Mouse (Mus musculus) spleen, postnatal 4 days (tissue): ENCODE results near the gene Agap1.

ENCODE experiments used
- DNase-seq, 2 experiments: peaks; one replicate each; pipeline ENCODE4 v3.0.0; 2022; ENCODE audit warnings: low spot score in 2 of 2

The Agap1 gene

DNA sequence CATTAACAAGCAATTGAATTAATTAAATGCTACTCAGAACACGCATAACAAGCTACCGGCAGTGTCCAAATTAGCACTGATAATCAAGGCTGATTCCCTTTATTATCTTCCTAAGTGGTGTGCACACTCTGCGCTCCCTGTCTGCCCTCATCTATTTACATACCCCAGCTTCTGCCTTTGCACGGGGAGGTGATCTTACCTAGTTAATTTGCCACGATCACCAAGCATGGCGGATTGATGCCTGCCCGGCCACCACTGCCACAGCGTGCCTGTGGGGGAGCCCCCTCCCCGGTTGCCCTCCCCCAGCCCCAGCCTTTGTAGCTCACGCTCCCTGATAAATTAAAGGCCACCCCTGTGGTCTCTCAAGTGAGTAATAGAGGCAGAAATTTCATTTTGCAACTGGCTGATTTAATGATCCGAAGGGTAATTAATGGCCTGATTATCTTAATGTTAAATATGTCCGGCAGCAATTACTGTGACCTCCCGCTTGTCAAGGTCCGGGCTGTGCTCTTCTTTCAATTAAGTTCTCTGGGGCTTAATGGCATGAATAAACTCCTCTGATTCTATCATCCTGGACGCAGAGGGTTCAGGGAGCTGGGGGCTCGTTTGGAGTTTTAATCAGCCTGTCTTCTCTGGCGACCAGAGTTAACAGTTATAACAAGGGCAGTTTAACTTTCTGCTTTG is 393.9 kb downstream of the Agap1 start:
- DNase-seq, result no peak

DNA sequence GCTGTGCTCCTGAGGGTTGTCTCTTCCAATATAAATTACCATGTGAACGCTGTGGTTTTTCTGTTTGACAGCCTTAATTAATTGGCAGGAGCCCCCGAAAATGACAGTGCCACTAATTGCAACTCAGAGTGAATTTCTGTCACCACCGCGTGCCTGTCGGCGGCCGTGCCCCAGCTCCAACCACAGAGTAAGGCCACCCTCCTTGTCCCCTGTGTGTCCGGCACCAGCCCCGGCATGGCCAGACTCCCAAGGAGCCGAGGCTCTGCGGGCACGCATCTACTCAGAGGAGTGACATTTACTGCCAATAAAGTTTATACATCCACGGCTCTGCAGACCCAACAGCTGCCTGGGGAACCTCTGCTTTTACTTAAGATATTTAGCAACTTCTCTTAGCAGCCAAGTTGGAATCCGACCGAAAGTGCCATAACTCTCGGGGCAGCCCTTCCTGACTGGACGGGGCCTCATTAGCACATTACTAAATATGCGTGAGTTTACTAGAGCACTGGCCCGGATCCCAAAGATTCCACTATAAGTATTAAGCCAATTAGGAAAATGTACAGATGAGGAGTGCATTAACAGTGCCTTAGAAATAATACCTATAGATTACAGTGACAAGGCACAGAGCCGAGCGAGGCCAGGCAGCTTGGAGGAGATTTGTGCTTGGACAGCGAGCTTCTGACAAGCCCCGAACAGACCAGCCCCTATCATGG is 394.7 kb downstream of the Agap1 start:
- no peak for DNase-seq

DNA sequence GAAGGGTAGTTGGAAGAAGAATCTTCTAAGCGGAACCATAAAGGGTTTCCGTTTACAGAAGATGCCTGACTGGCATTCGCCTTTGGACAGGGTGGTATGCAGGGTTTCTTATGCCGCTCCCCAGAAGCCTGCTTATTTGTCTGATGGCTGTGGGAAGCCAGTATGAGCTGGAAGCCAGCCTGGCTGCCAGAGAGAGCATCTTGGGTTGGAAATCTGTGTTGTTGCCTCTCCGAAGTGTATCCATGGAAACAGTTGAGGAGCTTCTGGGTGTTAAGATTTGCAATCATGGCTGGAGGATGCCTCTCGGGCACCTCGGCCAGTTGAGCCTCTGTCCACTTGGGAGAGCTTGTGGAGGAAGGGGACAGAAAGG is 395.2 kb downstream of the Agap1 start:
- DNase-seq, result no peak

GRCm38 (mm10) chr1:89850681-89851414 is 396.2 kb downstream of the Agap1 start:
- DNase-seq, result no peak

DNA sequence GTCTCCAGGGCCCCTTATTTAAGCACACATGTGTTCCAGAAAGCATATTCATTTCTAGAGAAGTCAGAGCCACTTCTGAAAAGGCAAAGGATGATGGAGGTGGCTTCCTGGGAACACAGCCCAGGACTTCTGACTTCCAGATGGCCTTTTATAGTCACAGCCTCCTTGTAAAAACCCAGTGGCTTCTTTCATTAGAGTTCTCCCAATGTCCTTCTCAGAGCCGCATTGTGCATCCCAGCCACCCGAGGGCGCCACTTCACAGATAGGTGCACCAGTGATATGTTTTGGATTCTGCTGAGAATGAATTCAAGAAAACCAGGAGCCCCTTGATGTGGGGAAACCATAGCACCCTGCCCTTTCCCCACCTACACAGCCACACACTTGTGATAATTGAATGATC is 404.6 kb downstream of the Agap1 start:
- no peak for DNase-seq

- DNase-seq, result no peak
Measured at GRCm38 (mm10) chr1:89860017-89860730, 405.6 kb downstream of the Agap1 start.

DNA sequence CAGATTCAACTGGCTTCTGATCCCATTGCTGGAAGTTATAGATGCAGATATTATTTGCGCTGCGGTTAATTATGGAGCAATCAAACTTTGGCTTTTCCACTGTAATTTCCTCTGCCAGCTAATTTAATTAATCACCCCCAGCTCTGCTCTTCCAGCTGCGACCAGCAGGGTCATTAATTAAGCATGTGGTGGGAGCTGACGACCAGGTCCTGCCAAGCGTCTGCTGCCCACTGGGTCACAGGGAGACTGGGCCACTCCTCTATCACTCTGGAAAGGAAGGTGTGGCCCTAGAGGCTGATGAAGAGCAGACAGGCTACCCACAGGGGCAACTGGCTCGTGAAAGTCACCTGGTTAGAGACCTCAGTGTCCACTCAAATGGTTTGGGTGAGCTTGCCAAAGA is 411.2 kb downstream of the Agap1 start:
- DNase-seq, result no peak

GRCm38 (mm10) chr1:89867847-89868246 is 413.2 kb downstream of the Agap1 start:
- no peak for DNase-seq

DNA sequence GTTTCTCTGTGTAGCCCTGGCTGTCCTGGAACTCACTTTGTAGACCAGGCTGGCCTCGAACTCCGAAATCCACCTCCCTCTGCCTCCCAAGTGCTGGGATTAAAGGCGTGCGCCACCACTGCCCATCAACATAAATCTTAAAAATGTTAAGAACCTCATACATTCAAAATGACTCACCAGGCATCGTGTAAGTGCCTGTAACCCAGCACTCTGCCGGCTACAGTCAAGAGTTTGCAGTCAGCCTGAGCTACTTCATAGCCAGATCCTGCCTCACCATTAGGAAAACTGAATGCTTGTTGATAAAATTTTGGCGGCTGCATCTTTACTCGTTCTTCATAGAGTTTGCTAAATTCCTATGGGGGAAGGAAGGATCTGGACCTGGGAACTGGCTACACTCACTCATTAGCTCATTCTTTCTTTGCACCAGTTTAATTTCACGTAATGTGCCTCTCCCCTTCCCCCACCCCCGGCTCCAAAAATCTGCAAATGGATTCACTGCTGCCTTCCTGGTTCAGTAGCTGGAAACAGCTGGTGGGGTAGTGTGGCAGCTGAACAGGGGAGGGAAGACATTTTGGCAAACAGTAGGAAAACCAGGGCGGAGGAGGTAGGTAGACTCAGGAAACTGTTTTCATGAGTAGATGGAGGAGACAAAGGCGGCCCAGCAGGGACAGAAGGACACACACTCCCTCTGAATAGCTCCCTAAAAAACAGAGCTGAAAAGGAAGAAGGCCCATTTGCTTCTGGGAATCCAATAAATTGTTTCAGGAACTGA is 415.7 kb downstream of the Agap1 start:
- DNase-seq, result no peak

GRCm38 (mm10) chr1:89870906-89871211 is 416.3 kb downstream of the Agap1 start:
- DNase-seq, result no peak

- DNase-seq, result no peak
Measured at GRCm38 (mm10) chr1:89876346-89877072, 421.9 kb downstream of the Agap1 start.

- no peak for DNase-seq
Measured at GRCm38 (mm10) chr1:89878496-89878895, 423.9 kb downstream of the Agap1 start.

DNA sequence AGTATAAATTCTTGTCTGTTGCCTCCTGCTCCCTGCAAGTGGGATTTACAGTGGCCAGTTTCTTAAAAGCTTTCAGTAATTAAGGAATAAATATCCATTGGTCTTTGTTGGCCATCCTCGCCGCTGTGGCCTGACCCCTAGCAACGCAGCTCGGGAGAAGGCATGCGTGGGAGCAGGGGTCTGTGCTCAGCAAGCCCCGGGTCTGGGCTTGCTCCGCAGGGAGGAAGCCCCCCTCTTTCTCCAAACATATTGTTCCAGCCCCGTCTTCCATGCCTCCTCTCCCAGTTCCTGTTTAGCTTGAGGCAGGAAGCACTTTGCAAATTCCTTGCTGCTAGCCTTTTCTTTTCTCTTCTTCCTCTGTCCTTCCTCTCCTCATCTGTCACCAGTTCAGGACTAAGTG is 425.6 kb downstream of the Agap1 start:
- no peak for DNase-seq

GRCm38 (mm10) chr1:89880834-89881233 is 426.2 kb downstream of the Agap1 start:
- DNase-seq, result no peak

DNA sequence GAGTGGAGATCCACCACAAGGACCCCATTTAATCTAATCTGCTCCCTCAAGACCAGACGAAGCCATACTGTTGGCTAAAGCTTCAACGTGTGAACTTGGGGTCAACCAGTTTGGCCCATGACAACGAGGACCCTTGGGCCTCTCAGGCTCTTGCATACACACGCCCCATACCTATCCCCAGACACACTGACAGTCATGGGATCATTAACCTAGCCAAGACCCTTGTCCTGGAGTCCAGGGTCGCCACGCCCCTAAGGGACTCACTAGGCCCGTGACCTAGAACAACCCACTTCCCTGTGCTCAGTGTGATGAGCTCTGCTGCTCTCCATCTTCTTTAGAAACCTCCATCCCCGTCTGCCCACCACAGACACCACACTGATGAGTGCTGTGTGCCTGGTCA is 429.7 kb downstream of the Agap1 start:
- no peak for DNase-seq

DNA sequence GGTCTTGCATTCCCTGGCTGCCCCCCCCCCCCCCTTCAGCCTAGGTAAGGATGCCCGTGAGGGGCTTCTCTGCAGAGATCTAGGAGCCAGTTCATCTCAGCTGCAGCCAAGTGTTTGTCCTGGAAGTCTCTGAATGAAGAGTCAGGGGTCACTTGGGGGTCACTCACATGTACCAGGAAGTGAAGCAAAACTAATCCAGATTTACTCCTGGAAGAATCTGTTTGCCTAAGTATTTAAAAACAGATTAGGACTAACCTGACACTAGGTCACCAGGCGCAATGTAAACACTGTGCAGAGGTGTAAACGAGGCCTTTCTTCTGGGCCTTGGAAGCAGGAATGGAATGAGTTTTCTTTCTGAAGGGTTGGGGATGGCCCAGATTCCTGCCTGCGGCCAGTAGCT is 431.1 kb downstream of the Agap1 start:
- no peak for DNase-seq

DNA sequence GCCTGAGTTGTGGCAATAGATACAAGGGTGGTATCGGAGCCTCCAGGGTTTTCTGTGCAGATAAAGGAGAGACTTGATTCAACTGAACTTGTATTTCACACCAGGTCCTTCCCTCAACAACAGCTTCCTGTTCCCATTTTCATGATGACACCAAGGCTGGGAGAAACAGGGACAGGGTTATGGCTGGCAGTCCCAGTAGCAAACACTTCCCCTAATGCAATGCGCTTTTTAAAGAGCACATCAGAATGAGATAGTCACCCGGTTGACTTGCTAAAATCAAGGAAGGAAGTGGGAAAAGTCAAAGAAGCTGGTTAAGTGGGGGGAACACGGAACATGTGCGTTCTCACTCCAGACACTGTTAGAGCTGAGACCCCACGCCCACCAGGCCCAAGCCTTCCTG is 436.8 kb downstream of the Agap1 start:
- DNase-seq, result no peak

GRCm38 (mm10) chr1:89892281-89892680 is 437.7 kb downstream of the Agap1 start:
- no peak for DNase-seq

- no peak for DNase-seq
Measured at GRCm38 (mm10) chr1:89895801-89896200, 441.2 kb downstream of the Agap1 start.

GRCm38 (mm10) chr1:89899036-89899435 is 444.4 kb downstream of the Agap1 start:
- DNase-seq, result no peak
